Mouse (Mus musculus): ENCODE measurements at regions not wholly inside any gene's neighbourhood (a gene's known extent, or its start where the extent isn't known, plus 50 kb on each side); places are given as distances from the start of the nearest gene placed in this dataset.

DNA sequence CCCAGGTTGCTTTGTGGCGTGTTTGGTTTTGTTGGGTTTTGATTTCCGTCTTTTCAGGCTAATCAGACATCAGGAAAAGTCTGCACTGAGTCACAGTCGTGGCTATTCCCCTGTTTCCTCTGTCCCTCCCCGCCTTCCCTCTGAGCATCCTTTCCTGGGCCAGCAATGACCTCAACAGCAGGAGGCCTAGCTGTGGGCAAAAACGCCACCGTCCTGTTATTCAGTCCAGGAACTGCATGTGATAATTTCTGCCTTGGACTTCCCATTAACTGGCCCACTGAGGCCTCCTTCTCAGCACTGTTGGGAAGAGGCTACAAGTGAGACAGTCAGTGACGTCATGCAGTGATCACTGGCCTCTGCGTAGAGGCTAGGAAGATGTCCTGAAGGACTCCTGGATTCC lies 1212.0 kb upstream of the A1bg start:
- no peak for DNase-seq (ENCODE audit: low spot score in 2 of 2)

DNA sequence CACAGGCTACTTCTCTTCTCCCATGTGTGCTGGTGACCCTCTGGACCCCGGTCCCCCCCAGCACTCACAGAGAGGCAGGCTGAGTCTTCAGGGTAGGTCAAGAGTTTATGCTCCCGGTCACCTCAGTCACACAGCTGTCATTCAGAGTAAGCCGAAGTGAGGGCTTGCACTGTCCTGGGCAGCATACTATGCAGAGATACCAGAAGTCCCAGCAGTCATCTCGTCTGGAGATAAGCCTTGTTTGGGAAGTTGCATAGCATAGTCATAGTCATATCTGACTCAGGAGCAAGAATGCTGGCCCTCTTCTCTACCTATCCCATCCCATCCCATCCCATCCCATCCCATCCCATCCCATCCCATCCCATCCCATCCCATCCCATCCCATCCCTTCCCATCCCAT lies 1211.5 kb upstream of the A1bg start:
- no peak for DNase-seq (ENCODE audit: low spot score in 2 of 2)

DNA sequence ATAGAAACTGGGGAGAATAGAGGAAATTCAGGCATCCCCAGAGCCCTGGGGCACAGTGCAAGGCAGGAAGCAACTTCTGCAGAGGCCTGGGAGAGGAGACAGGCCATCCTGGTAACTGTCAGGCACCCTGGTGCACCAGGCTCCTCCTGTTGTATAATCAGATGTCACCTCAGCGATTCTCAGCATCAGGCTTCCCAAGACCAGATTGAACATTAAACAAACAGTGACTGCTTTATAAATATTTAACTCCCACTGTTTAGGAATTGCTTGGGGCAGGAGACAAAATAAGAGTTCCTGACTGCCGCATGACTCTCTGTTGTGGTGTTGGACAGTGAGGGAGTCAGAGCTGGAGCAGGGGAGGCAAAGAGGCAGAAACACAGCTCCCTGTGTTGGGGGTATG lies 1210.1 kb upstream of the A1bg start:
- no peak for DNase-seq (ENCODE audit: low spot score in 2 of 2)

DNA sequence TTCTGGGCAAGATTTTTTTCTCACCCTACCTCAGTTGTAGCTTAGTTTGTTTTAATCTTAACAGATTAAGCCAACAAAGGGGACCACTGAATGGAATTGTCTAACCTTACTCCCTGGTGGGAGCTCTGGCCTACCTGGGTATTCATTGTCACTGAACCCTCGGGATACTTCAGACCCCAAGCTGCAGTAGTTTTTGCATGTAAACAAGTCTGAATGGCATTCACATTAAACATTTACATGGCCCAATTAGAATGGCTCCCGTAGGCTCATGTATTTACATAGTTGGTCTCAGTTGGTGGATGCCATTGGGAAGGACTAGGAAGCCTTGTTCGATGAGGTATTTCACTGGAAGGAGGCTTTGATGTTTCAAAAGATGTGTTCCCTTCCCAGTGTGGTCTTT lies 1208.9 kb upstream of the A1bg start:
- DNase-seq (ENCODE audit: low spot score in 2 of 2): no peak

DNA sequence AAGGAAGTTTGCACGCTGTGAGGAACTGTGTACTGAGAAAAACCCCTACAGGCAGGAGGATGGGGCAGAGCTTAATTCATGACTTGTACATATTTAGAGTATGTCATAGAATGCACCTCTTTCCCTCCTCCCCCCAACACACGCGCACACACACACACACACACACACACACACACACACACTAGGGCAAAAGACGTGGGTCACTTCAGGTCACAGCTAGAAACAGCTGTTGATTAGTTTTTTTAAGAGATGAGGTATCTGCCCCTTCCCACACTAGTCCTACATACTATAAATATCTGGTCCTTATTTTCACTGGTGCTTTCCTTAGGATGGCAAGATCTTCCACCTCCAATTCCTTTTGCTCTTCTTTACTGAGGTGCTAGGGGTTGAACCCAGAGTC lies 1207.7 kb upstream of the A1bg start:
- no peak for DNase-seq (ENCODE audit: low spot score in 2 of 2)

DNA sequence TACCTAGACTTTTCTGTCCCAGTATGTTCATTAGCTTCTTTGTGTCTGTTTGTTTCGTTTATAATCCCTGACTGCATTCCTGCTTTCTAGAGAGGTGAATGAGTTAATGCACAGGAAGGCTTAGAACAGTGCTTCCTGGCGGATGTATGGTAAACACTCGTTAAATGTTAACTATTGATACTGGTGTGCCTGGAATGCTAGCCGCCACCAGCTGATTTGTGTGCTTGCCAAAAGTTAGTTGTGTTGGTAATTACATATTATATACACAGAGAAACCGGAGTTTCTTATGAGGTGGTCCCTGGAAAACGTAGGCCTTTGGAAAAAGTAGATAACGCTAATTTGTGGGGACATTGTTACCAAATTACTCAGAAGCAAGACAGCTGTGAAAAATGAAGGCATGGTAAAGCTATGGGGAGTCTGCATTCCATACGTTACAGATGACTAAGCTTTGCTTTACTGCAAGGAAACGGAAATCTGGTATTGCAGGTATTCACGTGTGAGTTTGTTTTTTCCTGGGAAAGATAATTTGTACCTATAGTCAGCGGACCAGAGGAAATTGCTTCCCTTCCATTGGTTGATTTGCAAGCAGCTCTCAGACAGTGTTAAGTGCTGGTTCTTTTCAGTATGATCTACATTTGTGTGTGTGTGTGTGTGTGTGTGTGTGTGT lies 1205.9 kb upstream of the A1bg start:
- DNase-seq (ENCODE audit: low spot score in 2 of 2): no peak

DNA sequence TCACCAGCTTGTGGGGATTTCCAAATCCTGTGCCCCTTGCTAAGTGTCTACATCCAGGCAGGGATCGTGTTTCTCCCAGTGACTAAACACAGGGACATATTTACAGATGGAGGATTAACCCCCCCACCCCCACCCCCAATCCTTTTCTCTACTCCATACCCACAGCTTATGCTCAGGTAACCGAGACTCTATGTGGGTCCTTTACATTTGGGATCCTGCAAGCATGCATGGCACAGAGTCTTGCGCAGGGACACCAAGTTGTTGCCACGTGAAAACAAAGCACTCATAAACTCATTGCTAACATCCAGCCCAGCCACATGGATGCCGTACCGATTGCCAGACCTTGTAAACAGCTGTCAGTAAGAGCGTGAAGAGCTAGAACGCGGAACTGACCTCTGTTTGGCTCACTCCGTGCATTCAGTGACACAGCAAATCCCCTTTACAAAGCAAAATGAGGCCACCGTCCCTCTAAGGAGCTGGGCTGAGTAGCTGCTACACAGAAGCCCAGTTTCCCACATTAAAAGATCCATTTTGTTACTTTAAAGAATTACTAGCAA lies 1204.9 kb upstream of the A1bg start:
- no peak for DNase-seq (ENCODE audit: low spot score in 2 of 2)

DNA sequence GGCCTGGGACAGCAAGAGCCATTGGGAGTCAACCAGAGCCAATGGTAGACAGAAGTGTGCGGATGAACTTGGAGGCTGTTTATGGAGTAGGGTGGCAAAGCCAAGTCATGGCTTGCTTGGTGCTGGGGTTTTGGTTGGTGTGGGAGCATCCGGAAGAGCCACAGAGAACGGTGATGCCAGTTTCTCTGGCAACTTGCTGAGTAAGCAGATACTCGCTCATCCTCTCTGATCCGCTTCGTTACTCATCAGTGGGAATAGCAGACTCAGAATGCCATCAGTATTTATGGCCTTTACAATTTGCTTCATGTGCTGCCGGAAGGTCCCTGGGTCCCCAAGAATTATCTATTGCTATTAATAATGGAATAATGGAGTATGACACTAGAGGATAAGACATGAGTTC lies 1202.9 kb upstream of the A1bg start:
- DNase-seq (ENCODE audit: low spot score in 2 of 2): no peak

DNA sequence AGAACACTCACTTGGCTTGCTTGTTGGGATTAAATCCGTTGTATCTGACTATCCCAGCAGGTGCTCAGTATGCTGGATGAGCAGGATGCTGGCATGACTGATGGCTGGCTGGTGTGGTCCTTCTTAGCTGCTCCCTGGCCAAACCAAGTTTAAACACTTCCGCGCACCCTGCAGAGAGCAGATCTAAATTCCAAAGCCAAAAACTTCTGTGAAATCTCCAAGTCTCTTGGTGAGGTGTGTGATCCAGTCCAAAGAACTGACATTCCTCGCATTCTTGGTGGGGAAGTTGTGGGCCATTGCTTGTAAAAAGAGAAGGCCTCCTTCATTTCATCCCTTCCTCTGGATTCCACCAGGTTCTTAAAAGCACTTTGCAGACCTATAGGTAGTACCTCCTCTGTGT lies 1200.9 kb upstream of the A1bg start:
- DNase-seq (ENCODE audit: low spot score in 2 of 2): no peak

DNA sequence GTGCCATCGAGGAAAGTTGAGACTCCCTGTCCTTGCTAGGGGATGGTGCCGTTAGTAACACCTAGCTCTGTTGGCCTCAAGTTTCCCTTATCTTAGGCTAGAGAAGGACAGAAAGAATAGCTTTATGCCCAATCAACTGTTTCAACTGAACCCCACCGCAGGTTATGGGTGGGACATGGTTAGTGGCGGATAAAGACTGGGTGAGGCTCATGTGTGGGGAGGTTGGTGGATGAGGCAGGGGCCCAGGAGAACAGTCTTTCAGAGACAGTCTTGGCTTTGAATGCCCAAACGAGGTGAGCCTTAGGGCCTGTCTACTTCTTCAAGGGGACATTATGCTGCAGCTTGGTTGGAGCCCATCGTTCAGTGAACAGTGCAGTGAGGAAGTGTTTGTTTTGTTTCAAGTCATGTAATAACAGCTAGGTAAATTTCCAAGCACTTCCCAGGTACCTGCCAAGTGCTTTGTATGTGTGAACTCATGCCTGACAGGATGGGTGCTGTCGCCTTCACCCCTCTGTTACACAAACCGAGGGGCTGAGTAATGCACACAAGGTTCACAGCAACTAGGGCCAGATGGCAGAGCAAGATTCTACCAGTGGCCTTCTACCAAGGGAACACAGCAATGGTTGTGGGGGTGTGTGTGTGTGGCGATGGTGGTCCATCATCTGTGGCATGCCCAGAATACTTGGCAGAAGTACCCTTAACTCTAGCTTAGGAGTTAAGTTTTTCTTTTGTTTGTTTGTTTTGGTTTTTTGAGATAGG lies 1199.6 kb upstream of the A1bg start:
- no peak for DNase-seq (ENCODE audit: low spot score in 2 of 2)

DNA sequence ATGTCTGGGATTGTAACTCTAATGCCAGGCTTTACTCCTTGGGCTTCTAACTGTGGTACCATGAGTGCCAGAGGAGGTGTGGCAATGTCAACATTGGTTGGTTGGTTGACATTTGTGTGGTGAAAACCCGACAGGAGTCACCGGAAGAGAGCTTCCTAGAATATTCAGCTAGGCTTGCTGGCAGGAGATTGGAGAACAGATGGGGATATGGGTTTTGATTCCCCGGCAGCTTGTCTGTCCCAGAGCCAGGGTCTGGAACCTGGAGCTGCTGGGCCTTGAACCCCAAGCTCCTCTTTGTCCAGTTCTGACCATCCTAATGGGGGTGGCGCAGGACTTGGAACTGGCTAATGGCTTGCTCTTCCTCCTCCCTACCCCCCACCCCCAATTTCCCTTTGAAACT lies 1198.9 kb upstream of the A1bg start:
- no peak for DNase-seq (ENCODE audit: low spot score in 2 of 2)

DNA sequence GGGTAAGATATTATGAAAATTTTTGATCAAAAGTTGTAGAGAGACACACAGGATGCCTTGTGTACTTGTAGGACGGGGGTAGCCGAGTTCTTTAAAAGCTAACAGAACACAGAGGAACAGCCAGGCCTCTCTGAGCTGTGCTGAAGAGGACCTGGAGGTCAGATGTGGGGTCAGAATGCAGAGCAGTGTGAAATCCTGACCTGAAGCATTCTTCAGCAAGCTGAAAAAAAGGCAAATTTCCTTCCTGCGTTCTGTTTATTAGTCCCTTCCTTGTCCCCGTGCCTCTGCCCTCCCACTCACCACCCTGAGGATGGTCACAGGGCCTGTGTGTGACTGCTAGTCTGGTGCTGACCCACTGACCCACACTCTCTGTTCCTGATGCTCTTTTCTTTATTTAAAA lies 1197.9 kb upstream of the A1bg start:
- no peak for DNase-seq (ENCODE audit: low spot score in 2 of 2)

DNA sequence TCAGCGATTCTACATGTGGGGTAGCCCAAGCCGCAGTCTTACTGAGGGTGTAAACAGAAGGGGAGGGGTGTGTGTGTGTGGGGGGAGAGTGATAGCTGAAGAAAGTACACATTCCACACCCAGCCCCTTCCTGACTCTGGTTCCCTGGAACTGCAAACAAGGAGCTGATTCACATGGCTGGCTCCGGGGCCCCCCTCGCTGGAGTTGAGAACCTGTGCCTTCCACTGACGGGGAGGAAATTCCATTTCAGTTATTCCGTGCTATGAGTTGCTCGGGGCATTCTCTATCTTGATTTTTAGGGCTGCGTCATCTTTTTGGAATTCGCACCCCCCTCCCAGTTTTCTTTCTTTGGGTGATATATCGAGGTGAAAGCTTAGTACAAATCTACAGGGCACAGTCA lies 1196.2 kb upstream of the A1bg start:
- no peak for DNase-seq (ENCODE audit: low spot score in 2 of 2)

DNA sequence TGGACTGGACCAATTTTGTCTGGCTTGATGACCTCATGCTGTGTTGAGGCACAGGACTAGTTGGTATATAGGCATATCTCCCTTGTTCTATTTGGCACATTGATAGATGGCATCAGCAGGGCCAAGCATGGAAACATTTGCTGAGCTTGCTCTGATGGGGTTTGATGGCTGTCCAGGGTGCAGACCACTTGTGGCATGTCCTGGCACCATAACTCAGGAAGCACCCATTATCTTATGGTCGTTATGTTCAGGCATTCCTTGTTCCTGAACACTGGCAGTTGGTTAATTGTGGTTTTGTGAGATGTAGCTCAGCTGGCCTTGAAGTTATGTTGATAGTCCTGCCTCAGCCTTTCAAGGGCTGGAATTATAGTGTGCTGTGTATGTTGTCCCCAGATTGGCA lies 1193.4 kb upstream of the A1bg start:
- no peak for DNase-seq (ENCODE audit: low spot score in 2 of 2)

DNA sequence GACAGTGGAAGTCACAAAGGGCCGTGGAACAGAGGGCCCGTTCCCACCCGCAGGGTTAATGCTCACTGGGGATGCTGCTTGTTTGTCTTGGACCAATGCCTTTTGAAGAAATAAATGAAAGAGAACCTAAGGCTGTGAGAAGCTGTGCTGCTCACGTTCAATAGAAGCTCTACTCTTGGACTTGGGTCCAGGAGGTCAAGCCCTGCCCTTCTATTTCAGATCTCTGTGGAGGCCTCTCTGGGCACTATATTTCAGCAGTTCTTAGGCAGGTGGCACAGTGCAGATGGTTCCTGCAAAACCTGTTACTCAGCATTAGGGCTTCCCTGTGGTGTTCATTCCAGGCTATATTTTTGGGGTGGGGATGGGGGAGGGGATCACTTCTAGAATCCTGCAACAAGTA lies 1192.0 kb upstream of the A1bg start:
- DNase-seq (ENCODE audit: low spot score in 2 of 2): no peak

DNA sequence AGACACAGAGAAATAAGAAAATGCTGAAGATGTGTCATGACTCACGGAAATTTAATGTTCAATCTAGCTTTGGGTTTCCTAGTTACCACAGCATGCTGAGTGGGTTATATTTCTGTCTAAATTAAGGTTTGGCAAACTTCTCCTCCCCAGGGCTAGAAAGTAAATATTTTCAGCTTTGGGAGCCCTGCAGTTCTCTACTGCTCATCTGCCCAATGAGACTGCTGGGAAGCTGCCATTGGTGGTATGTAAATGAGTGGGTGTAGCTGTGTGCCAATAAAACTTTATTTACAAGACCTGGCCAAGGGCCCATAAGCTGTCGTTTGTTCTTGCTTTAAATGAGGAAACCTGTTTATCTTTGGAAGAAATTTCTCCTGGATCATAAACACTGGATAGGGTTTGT lies 1189.3 kb upstream of the A1bg start:
- no peak for DNase-seq (ENCODE audit: low spot score in 2 of 2)

DNA sequence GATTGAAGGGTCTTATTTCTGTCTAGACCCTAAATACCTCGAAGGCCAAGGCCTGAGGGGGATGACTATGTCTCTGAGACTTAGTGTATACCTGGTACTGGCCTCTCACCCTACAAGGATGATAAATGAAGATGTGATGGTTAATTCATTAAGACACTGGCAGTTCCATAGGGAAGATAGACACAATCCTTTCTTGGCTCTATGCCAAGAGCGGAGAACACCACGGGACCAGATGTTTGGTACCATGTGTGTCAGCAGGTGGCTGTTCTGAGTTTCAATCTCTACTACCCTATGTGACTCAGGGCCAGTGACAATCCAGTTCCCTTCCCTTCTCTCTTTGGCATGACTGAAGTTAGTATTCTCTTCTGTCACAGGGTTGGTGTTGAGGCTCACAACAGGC lies 1185.2 kb upstream of the A1bg start:
- no peak for DNase-seq (ENCODE audit: low spot score in 2 of 2)

DNA sequence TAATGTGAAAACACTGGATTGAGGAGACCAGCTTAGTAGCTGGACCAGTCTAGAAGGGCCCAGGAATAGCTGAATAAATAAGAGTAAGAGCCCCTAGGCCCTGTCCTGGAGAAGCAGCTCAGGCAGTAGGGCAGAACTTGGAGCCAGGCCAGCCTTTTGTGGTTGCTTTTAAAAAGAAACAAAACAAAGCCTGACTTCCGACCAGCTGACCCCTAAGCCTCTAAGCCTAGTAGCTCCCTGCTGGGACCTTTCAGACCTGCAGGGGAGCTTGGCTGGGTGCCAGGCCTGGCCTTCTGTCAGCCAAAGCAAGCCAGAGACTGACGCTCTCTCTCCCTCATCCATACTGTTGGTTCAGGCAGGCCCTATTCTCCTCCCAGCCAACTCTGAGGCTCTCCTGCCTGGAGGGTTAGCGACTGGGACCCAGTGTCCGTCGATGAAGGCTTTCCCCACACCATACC lies 1183.7 kb upstream of the A1bg start:
- peak; percentile 29 to 56 for DNase-seq (ENCODE audit: low spot score in 2 of 2)

DNA sequence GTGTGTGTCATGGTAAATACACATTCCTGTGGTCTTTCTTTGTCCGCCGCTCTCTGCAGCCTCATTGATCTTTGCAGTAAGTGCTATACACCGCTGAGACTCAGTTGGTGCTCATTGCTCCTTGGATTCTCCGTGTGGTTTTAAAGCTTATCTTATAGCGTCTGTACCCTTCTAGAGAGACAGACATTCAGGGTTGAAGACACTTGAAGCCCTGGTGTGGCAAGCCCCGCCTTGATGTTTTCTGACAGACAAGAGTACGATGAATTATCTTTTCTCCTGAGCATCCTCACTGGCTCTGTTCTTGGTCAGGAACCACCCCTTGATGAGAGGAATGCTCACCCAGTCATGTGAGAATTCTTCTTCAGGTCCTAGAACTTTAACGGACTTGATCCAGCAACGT lies 1182.7 kb upstream of the A1bg start:
- DNase-seq (ENCODE audit: low spot score in 2 of 2): no peak

DNA sequence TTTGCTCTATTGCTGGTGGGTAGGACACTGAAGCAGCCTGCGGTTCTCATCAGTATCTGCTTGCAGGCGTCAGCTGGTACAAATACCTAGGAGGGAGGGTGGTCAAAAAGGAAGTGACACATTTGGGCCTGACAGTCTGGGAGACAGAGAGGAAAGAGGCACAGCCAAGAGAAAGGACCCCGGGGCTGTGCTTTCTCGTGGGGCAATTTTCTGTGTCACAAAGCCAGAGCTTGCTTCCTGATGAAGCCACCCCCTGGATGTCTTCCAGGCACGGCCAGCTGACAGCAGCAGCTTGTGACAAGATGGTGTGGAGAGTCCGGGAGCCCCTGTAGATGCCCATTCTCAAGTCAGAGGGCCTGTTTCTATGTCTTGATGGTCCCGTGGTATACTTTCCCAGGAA lies 1181.8 kb upstream of the A1bg start:
- DNase-seq (ENCODE audit: low spot score in 2 of 2): no peak

DNA sequence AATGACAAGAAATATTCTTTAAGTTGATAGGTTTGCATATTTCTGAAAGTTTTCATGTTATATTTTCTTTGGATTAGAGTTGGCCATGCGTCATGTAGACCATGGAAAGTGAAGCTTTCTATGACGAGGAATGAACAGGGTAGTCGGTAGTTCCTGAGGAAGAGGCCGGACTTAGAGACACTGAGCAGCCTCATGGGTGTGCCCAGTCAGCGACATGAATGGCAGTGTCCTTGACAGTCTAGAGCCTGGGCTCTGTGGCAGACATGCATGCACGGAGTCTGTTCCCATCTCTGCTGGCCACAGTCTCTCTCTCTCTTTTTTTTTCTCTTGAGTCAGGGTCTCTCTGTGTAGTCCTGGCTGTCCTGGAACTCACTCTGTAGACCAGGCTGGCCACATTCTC lies 1176.9 kb upstream of the A1bg start:
- DNase-seq (ENCODE audit: low spot score in 2 of 2): no peak

DNA sequence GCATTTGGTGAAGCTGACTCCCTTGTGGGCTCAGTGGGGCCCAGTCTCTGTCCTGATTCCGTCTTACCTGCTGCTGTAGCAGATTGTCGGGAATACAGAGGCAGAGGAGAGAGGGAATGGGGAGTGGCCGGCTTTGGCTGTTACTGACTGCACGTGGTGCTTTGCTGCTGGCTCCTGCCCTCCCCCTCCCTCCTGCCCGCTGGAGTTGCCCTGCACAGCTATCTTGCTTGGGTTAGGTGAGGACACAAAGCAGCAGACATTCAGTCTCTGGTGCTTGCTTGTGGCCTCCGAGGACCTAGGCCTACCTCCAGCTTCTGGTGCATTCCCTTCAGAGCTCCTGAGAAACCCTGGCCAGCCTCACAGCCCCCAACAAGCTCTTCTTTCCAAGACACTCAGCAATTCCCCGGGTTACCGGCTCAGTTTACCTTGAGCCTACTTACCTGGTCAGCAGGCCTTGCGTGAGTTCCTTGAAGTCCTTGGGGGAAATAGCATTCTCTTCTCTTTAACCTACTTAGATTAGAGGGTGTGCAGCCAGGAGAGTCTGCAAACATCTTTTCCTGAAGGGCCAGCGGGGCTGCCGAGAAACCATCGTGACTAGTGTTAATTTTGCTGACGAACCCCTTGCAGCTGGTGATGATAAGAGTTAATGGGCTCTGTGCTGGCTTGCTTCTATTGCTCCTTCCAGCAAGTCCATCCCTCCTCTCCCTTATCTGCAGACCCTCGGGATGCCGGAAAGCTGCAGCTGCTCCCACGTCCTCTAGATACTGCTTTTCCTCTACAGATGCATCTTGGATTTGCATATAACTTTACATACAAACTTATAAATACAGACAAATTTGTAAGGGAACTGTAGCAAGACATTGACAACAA lies 1176.2 kb upstream of the A1bg start:
- no peak for DNase-seq (ENCODE audit: low spot score in 2 of 2)

Measured in spleen, postnatal 14 days (tissue).